Mouse (Mus musculus): ENCODE results near the gene Tmem140.

- no peak for TF ChIP-seq CTCF (IDR thresholded peaks at IDR 0.05; ENCODE audit: low read depth)
- TF ChIP-seq EP300 (IDR thresholded peaks at IDR 0.05; ENCODE audit: low read depth), result no peak
These were observed 12.4 kb downstream of the Tmem140 start for GRCm38 (mm10) chr6:34875268-34875761.
